Comparison of ENCODE assay signal across 15 mouse cellular contexts in the genomic region with DNA sequence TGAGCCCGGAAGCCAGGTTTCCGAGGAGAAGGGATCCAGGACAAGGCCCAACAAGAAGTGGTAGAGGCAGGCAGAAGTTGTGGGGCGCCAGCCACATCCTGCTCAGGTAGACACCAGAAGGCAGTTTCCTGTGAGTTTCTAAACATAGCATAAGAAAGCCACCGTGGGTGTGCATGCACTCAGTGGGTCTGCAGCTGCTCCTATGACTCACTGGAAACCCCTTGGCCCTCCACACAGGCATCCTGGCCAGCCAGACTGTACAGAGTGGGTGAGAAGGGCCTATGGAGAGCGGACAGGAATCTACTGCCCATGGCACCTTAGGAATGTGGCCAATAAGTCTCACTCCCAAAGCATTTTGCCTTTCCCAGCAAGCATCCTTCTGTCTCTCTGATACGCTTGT. TPM values are rescaled to one million over a fixed set of nuclear protein-coding genes. Genes with fewer than 3 reads are reported as not detected.
A peak's percentile ranks its signal among the peaks of the same experiment; 100 is the strongest.
DNase-seq lines count a peak whose midpoint lies in the region; ATAC-seq and TF ChIP-seq lines count a peak whose summit lies in the region.
"Had no signal": no experiment of that assay in that cellular context is flagged by ENCODE, and none has a peak within 500 bp of the region (broad histone marks: within the 10 kb centered on the region; RNA-seq: fewer than 3 reads in every experiment).

No protein-coding gene starts in this region.

- H3K27me3 ChIP-seq in intestine, embryonic 16.5 days (replicated peaks; ENCODE audit: control insufficient read depth, insufficient read depth, low read length) = no peaks in the 10 kb centered on the region
- H3K27me3 ChIP-seq: heart, embryonic 13.5 days; neural tube, embryonic 13.5 days had no signal

- no peaks in the 10 kb centered on the region for H3K36me3 ChIP-seq in intestine, embryonic 16.5 days (ENCODE audit: control insufficient read depth, insufficient read depth, low read length)
- H3K36me3 ChIP-seq: G1E; heart, embryonic 13.5 days; neural tube, embryonic 13.5 days had no signal

- H3K9ac ChIP-seq in intestine, embryonic 16.5 days (ENCODE audit: low read depth, low read length) = no peak overlapping the region
- H3K9ac ChIP-seq: heart, embryonic 13.5 days; neural tube, embryonic 13.5 days had no signal

- DNase-seq in left cerebral cortex, adult 2 months (ENCODE audit: extremely low spot score in 1 of 2, low spot score in 2 of 2) = no peak
- DNase-seq in left cerebral cortex, adult 8-10 months (ENCODE audit: low spot score in 2 of 2) = no peak
- peak; percentile 17 to 32 for DNase-seq in CD8-positive naive resting alpha-beta T cell, adult 2 months (ENCODE audit: low read depth in 2 of 2, low spot score in 2 of 2)
- DNase-seq in thymus, postnatal 14 days = peak; percentile 74
- no peak for DNase-seq in testis, postnatal 14 days (ENCODE audit: low spot score)
- DNase-seq in kidney, adult 11 months = no peak
- DNase-seq: cerebellum, adult 8-10 months; kidney, adult 8-10 months; retina, postnatal 1 day had no signal

- peaks cover 6% of the 10 kb centered on the region; the same call in 1 of the 2 replicates for H3K4me1 ChIP-seq in intestine, embryonic 16.5 days (ENCODE audit: control insufficient read depth, insufficient read depth, low read length)

- no peak for TF ChIP-seq CTCF in left cerebral cortex, adult 2 months (IDR thresholded peaks at IDR 0.05)

- no peak overlapping the region for H3K4me2 ChIP-seq in intestine, embryonic 16.5 days (ENCODE audit: low read depth, low read length)
- H3K4me2 ChIP-seq: heart, embryonic 13.5 days; midbrain, embryonic 11.5 days; neural tube, embryonic 13.5 days had no signal

- H3K27ac ChIP-seq in left cerebral cortex, adult 2 months = peak overlapping the region; percentile 25; the same call in 1 of the 2 replicates
- no peak overlapping the region for H3K27ac ChIP-seq in intestine, embryonic 16.5 days (ENCODE audit: low read length)
- H3K27ac ChIP-seq: heart, embryonic 13.5 days; neural tube, embryonic 13.5 days had no signal

- no peaks in the 10 kb centered on the region for H3K9me3 ChIP-seq in intestine, embryonic 16.5 days (ENCODE audit: control insufficient read depth, low read length)
- H3K9me3 ChIP-seq: G1E; heart, embryonic 13.5 days; neural tube, embryonic 13.5 days had no signal

- intact Hi-C loops in left cerebral cortex, adult 2 months (cut with DNase I) = loop anchor here (2.0 kb wide), 1 partner anchor 43 kb away; no protein-coding TSS in a partner anchor

- H3K4me3 ChIP-seq in left cerebral cortex, adult 2 months = no peak overlapping the region
- no peak overlapping the region for H3K4me3 ChIP-seq in intestine, embryonic 16.5 days (ENCODE audit: low read length)
- H3K4me3 ChIP-seq: heart, embryonic 13.5 days; neural tube, embryonic 13.5 days had no signal

- WGBS in intestine, embryonic 16.5 days = 79% methylated on average over 6 of the region's 6 CpGs

- ATAC-seq in megakaryocyte, adult 5-6 weeks (ENCODE audit: poor library complexity, severe bottlenecking) = peak; percentile 69
- no peak for ATAC-seq in intestine, embryonic 16.5 days

RNA-seq across cellular contexts. Expression of a gene that starts 45.5 kb away (rescaled TPM):
- 100 to 1,000 TPM; 185 to 189 TPM for total RNA-seq in left cerebral cortex, adult 2 months (2021)
- 100 to 1,000 TPM; 167 to 184 (median 176) TPM for total RNA-seq in left cerebral cortex, adult 8-10 months (2022)
- total RNA-seq in megakaryocyte, adult 5-6 weeks (2015) = 4.2 and 4.7 TPM in 2 replicates
- 3.0 and 3.7 TPM in 2 replicates for total RNA-seq in megakaryocyte, adult 5-6 weeks (2017)
- polyA plus RNA-seq in intestine, embryonic 16.5 days (2015; fragmentation: Nextera tagmentation; extraction: Ambion mirVana) = 73.3 and 82.8 TPM in 2 replicates

Comparison
In these comparisons a context has a peak if more than half of its experiments do, and no peak if none do; other contexts are left out.
1. DNase-seq: peak in CD8-positive naive resting alpha-beta T cell, adult 2 months (2 of 2) and thymus, postnatal 14 days (single experiment); none in left cerebral cortex, adult 2 months (0 of 2), left cerebral cortex, adult 8-10 months (0 of 2), testis, postnatal 14 days (single experiment) and kidney, adult 11 months (single experiment).
2. RNA of a gene that starts 45.5 kb away (total RNA-seq): 185 to 189 TPM in left cerebral cortex, adult 2 months and 167 to 184 TPM in left cerebral cortex, adult 8-10 months; 3.0 to 4.7 TPM in megakaryocyte, adult 5-6 weeks; every median in the first group is over 10 times any median in the second.